Mouse (Mus musculus) thymus, adult 2 months (tissue): ENCODE measurements around the gene Dynlrb1.

Experiments
- CTCF ChIP-seq: fragments of 200-500 bp; IDR thresholded peaks from 2 replicates; pipeline ENCODE4 v1.5.1; 2012; ENCODE audit warnings: mild to moderate bottlenecking, control low read depth, low read length, moderate library complexity, borderline replicate concordance; ENCODE audit not compliant: control insufficient read depth, poor library complexity, insufficient read depth; ENCODE audit errors: extremely low read depth
- POLR2A ChIP-seq: fragments of 200-500 bp; IDR thresholded peaks from 2 replicates; pipeline ENCODE4 v1.6.1; 2012; ENCODE audit warnings: mild to moderate bottlenecking, low read length, control low read depth, moderate library complexity; ENCODE audit not compliant: control insufficient read depth, poor library complexity, insufficient read depth; ENCODE audit errors: extremely low read depth

- no peak for TF ChIP-seq CTCF
- TF ChIP-seq POLR2A, result no peak
Measured at GRCm38 (mm10) chr2:155271957-155272356, 35.6 kb downstream of the Dynlrb1 start.
